Mouse (Mus musculus) ES-Bruce4 (cell line): ENCODE data around the gene Shb. TPM values are rescaled to one million over a fixed set of nuclear protein-coding genes. Genes with fewer than 3 reads are reported as not detected.
A peak's percentile ranks its signal among the peaks of the same experiment; 100 is the strongest.

Experiments used
- H3K27ac ChIP-seq: 2 replicates; pipeline ENCODE4 v1.5.1; 2012; ENCODE audit warnings: low read length, inconsistent platforms; ENCODE audit not compliant: insufficient read depth
- H3K27me3 ChIP-seq: 2 replicates; pipeline ENCODE4 v1.6.1; 2012; ENCODE audit warnings: mild to moderate bottlenecking, low read length, inconsistent platforms; ENCODE audit not compliant: control insufficient read depth, poor library complexity, insufficient read depth, severe bottlenecking
- H3K36me3 ChIP-seq: 2 replicates; pipeline ENCODE4 v1.6.1; 2012; ENCODE audit warnings: inconsistent platforms, mild to moderate bottlenecking, low read length, moderate library complexity; ENCODE audit not compliant: control insufficient read depth, poor library complexity, insufficient read depth, severe bottlenecking
- H3K4me1 ChIP-seq: one replicate; pipeline ENCODE4 v1.8.1; 2011; ENCODE audit warnings: low read length; ENCODE audit not compliant: control insufficient read depth, insufficient read depth
- H3K4me3 ChIP-seq: 2 replicates; pipeline ENCODE4 v1.5.1; 2011; ENCODE audit warnings: low read depth, mild to moderate bottlenecking, low read length
- H3K9ac ChIP-seq: 2 replicates; pipeline ENCODE4 v1.6.1; 2012; ENCODE audit warnings: low read depth, mild to moderate bottlenecking, inconsistent platforms; ENCODE audit not compliant: poor library complexity, severe bottlenecking
- H3K9me3 ChIP-seq: replicated peaks from 2 replicates; pipeline ENCODE4 v1.6.1; 2012; ENCODE audit warnings: mild to moderate bottlenecking, low read length, inconsistent platforms; ENCODE audit not compliant: control insufficient read depth, poor library complexity, insufficient read depth, severe bottlenecking
- CTCF ChIP-seq: IDR thresholded peaks from one replicate; pipeline ENCODE4 v1.8.1; 2011; ENCODE audit warnings: low read depth, low read length
- EP300 ChIP-seq: IDR thresholded peaks from 2 replicates; pipeline ENCODE4 v1.6.1; 2011; ENCODE audit warnings: low read depth, low read length; ENCODE audit not compliant: insufficient read depth
- POLR2A ChIP-seq: IDR thresholded peaks from one replicate; pipeline ENCODE4 v1.8.1; 2011; ENCODE audit warnings: low read length; ENCODE audit not compliant: insufficient read depth
- polyA plus RNA-seq: library from polyadenylated mRNA; stranded (reverse); fragments of >200 nt; gene quantifications from 2 replicates; pipeline ENCODE4 v1.2.4, GENCODE M21; 2011; ENCODE audit warnings: low read depth; ENCODE audit not compliant: missing spikeins, insufficient read depth, insufficient read length

Shb gene
- polyA plus RNA-seq, 1 experiment, result 27.4 TPM

DNA sequence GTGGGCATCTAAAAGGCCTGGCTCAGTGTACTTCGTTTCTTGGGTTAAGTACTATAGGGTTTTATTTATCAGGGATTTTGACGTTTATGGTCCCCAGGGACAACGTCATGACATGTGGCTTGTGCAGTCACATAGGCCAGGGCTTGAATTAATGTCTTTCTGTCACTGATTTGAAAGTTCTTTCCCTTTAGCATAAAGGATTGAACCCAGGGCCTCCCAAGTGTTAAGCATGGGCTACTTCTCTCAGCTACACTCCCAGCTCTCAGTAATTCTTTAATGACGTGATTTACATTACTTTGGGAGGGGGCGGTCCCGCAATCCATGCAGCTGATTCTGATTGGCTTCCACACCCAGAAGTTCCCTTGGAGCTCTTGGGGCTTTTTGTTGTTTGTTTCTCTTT, 33.2 kb downstream of the Shb start:
- peak overlapping the region; percentile 42; the same call in 1 of the 2 replicates for H3K9ac ChIP-seq
- no peak overlapping the region for H3K4me3 ChIP-seq
- no peaks in the 10 kb centered on the region for H3K9me3 ChIP-seq
- no peaks in the 10 kb centered on the region for H3K27me3 ChIP-seq
- peak overlapping the region; percentile 95 for H3K27ac ChIP-seq
- no peaks in the 10 kb centered on the region for H3K36me3 ChIP-seq
- TF ChIP-seq CTCF, result no peak
- TF ChIP-seq POLR2A, result no peak
- TF ChIP-seq EP300, result no peak
- peaks cover 36% of the 10 kb centered on the region for H3K4me1 ChIP-seq

DNA sequence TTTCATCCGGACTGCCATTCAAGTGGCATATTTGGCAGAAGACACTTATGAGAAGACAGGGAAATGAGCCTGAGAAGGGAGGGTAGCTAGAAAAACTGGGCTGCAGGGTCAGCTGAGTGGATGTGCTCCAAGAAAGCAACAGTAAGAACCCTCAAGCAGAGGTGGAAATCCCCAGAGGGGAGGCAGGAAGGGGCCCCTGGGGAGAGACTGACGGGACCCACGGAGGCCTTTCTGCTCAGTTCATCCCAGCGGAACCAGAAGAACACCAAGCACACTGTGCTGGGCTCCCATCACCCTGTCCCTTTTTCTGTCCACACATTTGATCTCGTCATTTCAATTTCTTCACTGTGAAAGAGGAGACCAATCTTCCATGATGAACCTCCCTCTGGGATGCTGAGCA, 33.9 kb downstream of the Shb start:
- no peaks in the 10 kb centered on the region for H3K27me3 ChIP-seq
- peaks cover 39% of the 10 kb centered on the region for H3K4me1 ChIP-seq
- H3K9me3 ChIP-seq, result no peaks in the 10 kb centered on the region
- no peak for TF ChIP-seq CTCF
- TF ChIP-seq POLR2A, result no peak
- TF ChIP-seq EP300, result no peak
- no peak overlapping the region for H3K4me3 ChIP-seq
- no peak overlapping the region for H3K27ac ChIP-seq
- H3K9ac ChIP-seq, result no peak overlapping the region
- H3K36me3 ChIP-seq, result no peaks in the 10 kb centered on the region

DNA sequence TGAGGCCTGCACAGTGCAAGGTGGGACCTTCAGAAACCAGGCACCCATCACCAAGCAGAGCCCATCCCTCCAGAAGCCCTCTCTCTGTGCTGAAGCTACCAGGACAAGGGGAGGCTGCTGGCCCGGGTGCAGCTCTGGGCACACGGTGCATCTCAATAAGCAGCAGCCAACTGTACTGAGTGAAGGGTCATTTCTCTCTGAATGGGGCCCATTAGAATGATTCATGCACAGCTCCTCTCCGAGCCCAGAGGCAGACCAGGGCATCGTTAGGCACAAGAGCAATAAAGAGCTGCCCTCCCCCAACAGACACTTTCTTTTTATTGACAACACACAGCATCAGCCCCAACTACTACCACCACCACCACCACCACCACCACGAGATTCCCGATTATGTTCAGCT, 35.0 kb downstream of the Shb start:
- TF ChIP-seq EP300 (no peak), CTCF (no peak), POLR2A (no peak)
- Histone ChIP-seq H3K9ac (no peak overlapping the region), H3K9me3 (no peaks in the 10 kb centered on the region), H3K27me3 (no peaks in the 10 kb centered on the region), H3K36me3 (no peaks in the 10 kb centered on the region), H3K27ac (no peak overlapping the region), H3K4me3 (no peak overlapping the region), H3K4me1 (peaks cover 42% of the 10 kb centered on the region)

DNA sequence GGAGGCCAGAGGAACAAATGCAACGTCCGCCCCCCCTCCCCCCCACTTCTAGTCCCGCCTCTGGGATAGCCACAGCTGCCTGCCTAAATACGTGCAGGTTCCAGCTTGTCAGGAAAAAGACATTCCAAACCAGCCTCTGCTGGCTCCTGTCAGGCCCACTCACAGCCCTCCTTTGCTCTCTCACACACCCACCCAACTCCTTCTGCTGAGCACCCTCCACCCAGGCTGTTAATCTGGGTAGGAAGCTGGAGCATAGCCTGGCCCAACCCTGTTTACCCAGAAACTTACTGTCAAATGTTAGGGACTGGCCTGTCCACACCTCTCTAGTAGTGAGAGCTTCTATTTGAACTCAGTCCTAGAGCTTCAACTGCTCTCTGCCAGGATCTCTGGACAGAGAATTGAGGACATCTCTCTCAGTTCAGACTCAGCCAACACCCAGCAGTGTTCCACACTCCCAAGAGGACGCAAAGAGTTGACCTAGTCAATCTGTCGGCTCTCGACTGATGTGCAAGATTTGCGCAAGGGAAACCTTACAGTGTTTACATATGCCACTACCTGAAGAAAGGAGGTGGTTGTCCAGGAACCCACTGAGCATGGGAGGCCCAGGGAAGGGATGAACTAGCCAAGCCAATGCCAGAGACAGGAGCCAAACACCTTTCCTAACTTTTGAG, 36.6 kb downstream of the Shb start:
- Histone ChIP-seq H3K9me3 (no peaks in the 10 kb centered on the region), H3K27me3 (no peaks in the 10 kb centered on the region), H3K9ac (no peak overlapping the region), H3K36me3 (no peaks in the 10 kb centered on the region), H3K4me3 (no peak overlapping the region), H3K27ac (no peak overlapping the region), H3K4me1 (peaks cover 44% of the 10 kb centered on the region)
- TF ChIP-seq POLR2A, result no peak
- TF ChIP-seq EP300, result no peak
- TF ChIP-seq CTCF, result no peak

DNA sequence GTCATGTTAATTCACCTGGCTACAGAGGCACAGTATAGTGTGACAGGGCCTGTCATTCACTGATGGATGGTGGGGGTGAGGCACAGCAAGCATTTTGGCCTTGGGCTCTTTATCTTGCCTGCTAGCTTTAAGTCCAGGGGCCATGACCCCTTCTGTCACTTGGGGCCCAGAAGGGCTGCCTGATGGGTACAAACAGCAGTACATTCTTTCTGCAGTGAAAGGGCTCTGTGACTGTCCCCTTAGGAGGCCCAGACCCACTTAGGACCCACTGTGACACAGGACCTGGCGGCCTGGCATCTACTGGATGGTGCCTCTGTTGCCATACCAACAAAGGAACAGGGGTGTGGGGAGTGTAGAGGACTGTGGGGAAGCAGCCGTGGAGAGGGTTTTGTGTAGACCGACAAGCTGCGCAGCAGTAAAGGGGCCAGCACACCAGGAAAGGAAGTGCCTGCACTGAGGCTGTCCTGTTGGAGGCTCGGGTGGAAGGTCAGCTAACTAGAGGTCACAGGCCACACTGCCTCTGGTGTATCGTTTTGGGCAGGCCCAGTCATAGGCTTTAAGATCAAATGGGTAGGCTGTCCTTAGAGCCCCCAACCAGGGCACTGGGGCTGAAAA, 38.4 kb downstream of the Shb start:
- Histone ChIP-seq H3K27ac (no peak overlapping the region), H3K27me3 (no peaks in the 10 kb centered on the region), H3K9ac (no peak overlapping the region), H3K4me3 (no peak overlapping the region), H3K4me1 (peaks cover 45% of the 10 kb centered on the region), H3K36me3 (no peaks in the 10 kb centered on the region), H3K9me3 (no peaks in the 10 kb centered on the region)
- TF ChIP-seq POLR2A (no peak), CTCF (no peak), EP300 (no peak)

DNA sequence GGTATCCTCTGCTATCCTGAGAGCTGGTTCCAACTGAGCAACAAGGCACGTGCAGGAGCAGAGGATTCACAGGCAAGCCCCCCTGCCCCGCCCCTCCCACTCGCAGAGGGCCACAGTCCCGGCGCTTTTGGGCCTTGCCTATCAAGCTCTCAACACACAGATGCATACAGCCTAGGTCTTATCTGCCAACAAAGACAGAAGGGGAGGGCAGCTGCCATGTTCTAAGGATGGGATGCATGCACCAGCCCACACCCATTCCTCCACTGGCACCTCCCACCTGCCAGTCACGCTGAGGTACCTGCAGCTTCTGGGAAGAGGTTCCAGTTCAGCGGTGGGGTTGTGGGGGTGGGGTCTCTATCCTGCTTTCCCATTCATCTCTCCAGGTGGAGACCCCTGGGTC, 39.2 kb downstream of the Shb start:
- no peaks in the 10 kb centered on the region for H3K27me3 ChIP-seq
- no peaks in the 10 kb centered on the region for H3K36me3 ChIP-seq
- peaks cover 45% of the 10 kb centered on the region for H3K4me1 ChIP-seq
- no peaks in the 10 kb centered on the region for H3K9me3 ChIP-seq
- H3K4me3 ChIP-seq, result no peak overlapping the region
- no peak overlapping the region for H3K9ac ChIP-seq
- no peak overlapping the region for H3K27ac ChIP-seq
- TF ChIP-seq CTCF, result no peak
